Mouse (Mus musculus) erythroblast, embryonic 14.5 days (primary cell): ENCODE results near the gene Vmn2r8. TPM values are rescaled to one million over a fixed set of nuclear protein-coding genes. Genes with fewer than 3 reads are reported as not detected.
"Not testable (repeated sequence)": the region's sequence is repeated elsewhere in the genome, so short reads cannot be mapped to it uniquely, and the experiment has no call there.

Experiments used
- H3K27me3 ChIP-seq: 2 replicates; pipeline ENCODE4 v1.6.1; 2012; ENCODE audit warnings: inconsistent platforms; ENCODE audit not compliant: control insufficient read depth
- H3K36me3 ChIP-seq: 2 replicates; pipeline ENCODE4 v1.6.1; 2012; ENCODE audit warnings: mild to moderate bottlenecking, inconsistent platforms; ENCODE audit not compliant: control insufficient read depth
- H3K4me1 ChIP-seq: 2 replicates; pipeline ENCODE4 v1.6.1; 2012; ENCODE audit warnings: inconsistent platforms; ENCODE audit not compliant: control insufficient read depth
- H3K4me3 ChIP-seq: replicated peaks from 2 replicates; pipeline ENCODE3; 2012; ENCODE audit warnings: moderate library complexity, mild to moderate bottlenecking, inconsistent platforms
- H3K9me3 ChIP-seq: 2 replicates; pipeline ENCODE4 v1.6.1; 2012; ENCODE audit warnings: low read length, inconsistent platforms, mixed read lengths; ENCODE audit not compliant: control insufficient read depth
- GATA1 ChIP-seq: IDR thresholded peaks from 2 replicates; pipeline ENCODE4 v1.6.1; 2012; ENCODE audit warnings: low read length, inconsistent platforms, mixed read lengths
- TAL1 ChIP-seq: IDR thresholded peaks from 3 replicates; pipeline ENCODE4 v1.6.1; 2012; ENCODE audit warnings: low read length, inconsistent platforms, mixed read lengths
- polyA plus RNA-seq: library from polyadenylated mRNA; stranded (reverse); fragments of >175 nt; gene quantifications from 2 replicates; pipeline ENCODE4 v1.2.3, GENCODE M21; 2012

Vmn2r8 gene
- polyA plus RNA-seq, 1 experiment: not detected

DNA sequence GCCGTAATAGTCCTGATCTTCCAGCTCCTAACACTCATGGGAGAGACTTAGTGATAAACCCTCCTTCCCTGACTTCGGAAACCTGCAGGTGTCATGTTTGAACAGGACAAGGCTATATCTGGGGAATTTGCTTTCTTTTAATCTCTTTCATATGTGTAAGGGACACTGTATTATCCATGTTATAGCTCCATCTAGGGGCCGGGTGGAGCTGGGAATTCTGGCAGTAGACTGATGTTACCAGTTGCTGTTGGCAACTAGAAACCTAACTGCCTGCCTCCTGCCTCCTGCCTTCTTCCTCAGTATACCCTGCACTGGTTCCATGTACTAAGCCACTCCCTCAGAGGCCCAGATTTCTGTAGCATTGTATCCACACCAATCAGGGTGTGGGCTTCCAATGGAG is 50.3 kb downstream of the Vmn2r8 start:
- Histone ChIP-seq H3K4me1 (no peaks in the 10 kb centered on the region; the same call in 1 of the 2 replicates), H3K9me3 (no peaks in the 10 kb centered on the region), H3K4me3 (no peak overlapping the region), H3K36me3 (no peaks in the 10 kb centered on the region), H3K27me3 (peaks cover 13% of the 10 kb centered on the region)
- no peak for TF ChIP-seq GATA1
- TF ChIP-seq TAL1: no peak

GRCm38 (mm10) chr5:108751258-108751657 is 57.4 kb downstream of the Vmn2r8 start:
- not testable (repeated sequence) for H3K27me3 ChIP-seq, H3K4me3 ChIP-seq, H3K9me3 ChIP-seq
- H3K4me1 ChIP-seq: peaks cover 46% of the 10 kb centered on the region
- H3K36me3 ChIP-seq: peaks cover 20% of the 10 kb centered on the region

- H3K9me3 ChIP-seq: no peaks in the 10 kb centered on the region; the same call in 1 of the 2 replicates
- peaks cover 21% of the 10 kb centered on the region for H3K36me3 ChIP-seq
- peaks cover 6% of the 10 kb centered on the region for H3K27me3 ChIP-seq
- peak overlapping the region; percentile 56 for H3K4me3 ChIP-seq
- H3K4me1 ChIP-seq: peaks cover 46% of the 10 kb centered on the region
- TF ChIP-seq GATA1 (peak; percentile 66), TAL1 (peak; percentile 59)
Measured at GRCm38 (mm10) chr5:108750328-108751210, 58.1 kb downstream of the Vmn2r8 start.

- TF ChIP-seq TAL1 (no peak), GATA1 (no peak)
- H3K4me1 ChIP-seq: peaks cover 24% of the 10 kb centered on the region
- H3K27me3 ChIP-seq: no peaks in the 10 kb centered on the region
- peaks cover 46% of the 10 kb centered on the region for H3K36me3 ChIP-seq
- no peak overlapping the region for H3K4me3 ChIP-seq
- no peaks in the 10 kb centered on the region for H3K9me3 ChIP-seq
Measured at GRCm38 (mm10) chr5:108744629-108745028, 64.0 kb downstream of the Vmn2r8 start.

- 0 out of 2 replicates have a peak, but pooled peaks cover 2% of the 10 kb centered on the region for H3K27me3 ChIP-seq
- no peak for TF ChIP-seq TAL1
- no peak for TF ChIP-seq GATA1
- peaks cover 44% of the 10 kb centered on the region for H3K36me3 ChIP-seq
Measured at GRCm38 (mm10) chr5:108743856-108744255, 64.8 kb downstream of the Vmn2r8 start.

GRCm38 (mm10) chr5:108742596-108742995 is 66.1 kb downstream of the Vmn2r8 start:
- H3K4me3 ChIP-seq: no peak overlapping the region
- H3K9me3 ChIP-seq: no peaks in the 10 kb centered on the region
- TF ChIP-seq GATA1: no peak
- no peak for TF ChIP-seq TAL1
- 0 out of 2 replicates have a peak, but pooled peaks cover 2% of the 10 kb centered on the region for H3K27me3 ChIP-seq
- H3K36me3 ChIP-seq: peaks cover 38% of the 10 kb centered on the region
- peaks cover 10% of the 10 kb centered on the region for H3K4me1 ChIP-seq

More at GRCm38 (mm10) chr5:108743856-108744255, 64.8 kb downstream of the Vmn2r8 start:
- Histone ChIP-seq H3K4me3 (no peak overlapping the region), H3K9me3 (no peaks in the 10 kb centered on the region), H3K4me1 (peaks cover 18% of the 10 kb centered on the region)

DNA sequence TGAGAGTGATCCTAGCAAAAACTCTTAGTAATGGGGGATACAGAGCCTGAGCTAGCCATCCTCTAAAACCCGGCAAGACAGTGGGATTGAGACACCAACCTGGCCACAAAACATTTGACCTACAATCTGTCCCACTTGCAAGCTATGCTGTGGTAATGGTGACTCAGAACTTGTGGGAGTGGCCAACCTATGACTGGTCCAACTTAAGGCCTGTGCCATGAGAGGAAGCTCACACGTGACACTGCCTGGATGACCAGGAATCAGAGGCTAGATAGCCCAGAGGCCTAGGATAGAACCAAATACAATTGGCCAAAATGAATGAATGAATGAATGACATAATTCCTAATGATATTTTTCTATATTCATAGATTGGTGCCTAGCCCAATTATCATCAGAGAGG is 66.8 kb downstream of the Vmn2r8 start:
- TF ChIP-seq TAL1: no peak
- TF ChIP-seq GATA1: no peak
- 0 out of 2 replicates have a peak, but pooled peaks cover 2% of the 10 kb centered on the region for H3K27me3 ChIP-seq

More for the DNA sequence above, 66.8 kb downstream of the Vmn2r8 start:
- peaks cover 8% of the 10 kb centered on the region for H3K4me1 ChIP-seq
- no peak overlapping the region for H3K4me3 ChIP-seq
- H3K36me3 ChIP-seq: peaks cover 31% of the 10 kb centered on the region
- H3K9me3 ChIP-seq: no peaks in the 10 kb centered on the region

Other genes with a start within 250 kb of the Vmn2r8 start
- 5.2 and 6.8 TPM in 2 replicates for gene Gak, start 179.1 kb downstream of the Vmn2r8 start, polyA plus RNA-seq
- 0.09 and 0.14 TPM in 2 replicates for gene Tmem175, start 179.1 kb downstream of the Vmn2r8 start, polyA plus RNA-seq
- 0.06 and 0.07 TPM in 2 replicates for gene Idua, start 148.5 kb downstream of the Vmn2r8 start, polyA plus RNA-seq
- gene Dgkq, start 139.2 kb downstream of the Vmn2r8 start, polyA plus RNA-seq: 0.08 and 0.16 TPM in 2 replicates
- 0.47 and 0.59 TPM in 2 replicates for gene Slc26a1, start 133.3 kb downstream of the Vmn2r8 start, polyA plus RNA-seq
- gene Fgfrl1, start 116.5 kb downstream of the Vmn2r8 start, polyA plus RNA-seq: 1.8 and 2.4 TPM in 2 replicates
- gene Rnf212, start 33.9 kb downstream of the Vmn2r8 start, polyA plus RNA-seq: 0.31 and 1.1 TPM in 2 replicates
- gene Tmed11, start 13.5 kb downstream of the Vmn2r8 start, polyA plus RNA-seq: not detected in 2 replicates
- gene Vmn2r9, start 43.8 kb upstream of the Vmn2r8 start, polyA plus RNA-seq: 0.01 TPM in 1 of 2 replicates, not detected in the other
- gene Vmn2r10, start 197.7 kb upstream of the Vmn2r8 start, polyA plus RNA-seq: 0.01 TPM in 1 of 2 replicates, not detected in the other